Mouse (Mus musculus) monocyte, adult 5-6 weeks (primary cell): ENCODE data around the gene Nr1h2. TPM values are rescaled to one million over a fixed set of nuclear protein-coding genes. Genes with fewer than 3 reads are reported as not detected.

ENCODE experiments used
- ATAC-seq: fragments of 153-309, 156-312 bp; replicated peaks from 2 replicates; pipeline ENCODE4 v1.8.0; 2017; ENCODE audit warnings: mild to moderate bottlenecking; ENCODE audit not compliant: low TSS enrichment, insufficient number of reproducible peaks, severe bottlenecking, poor library complexity, low FRiP score
- total RNA-seq: library from RNA; stranded (forward); fragments of 200-1000, 200-491, 200-594 nt; gene quantifications from 3 replicates; pipeline ENCODE4 v1.2.3, GENCODE M21; 2017

Nr1h2 gene
- total RNA-seq, 1 experiment from 2014 or later, result 243 TPM

GRCm38 (mm10) chr7:44534656-44535441 is 18.9 kb downstream of the Nr1h2 start:
- no peak for ATAC-seq

GRCm38 (mm10) chr7:44534242-44534641 is 19.5 kb downstream of the Nr1h2 start:
- peak; percentile 54 for ATAC-seq

GRCm38 (mm10) chr7:44533746-44534045 is 20.1 kb downstream of the Nr1h2 start:
- no peak for ATAC-seq

- ATAC-seq, result no peak
Observed at GRCm38 (mm10) chr7:44532918-44533745, 20.6 kb downstream of the Nr1h2 start.

GRCm38 (mm10) chr7:44531946-44532732 is 21.6 kb downstream of the Nr1h2 start, which contains the start of gene Spib:
Gene Spib, minus strand, starts transcription at chr7:44532071.
- no peak for ATAC-seq

GRCm38 (mm10) chr7:44531207-44531606 is 22.5 kb downstream of the Nr1h2 start:
- no peak for ATAC-seq

GRCm38 (mm10) chr7:44530507-44530906 is 23.2 kb downstream of the Nr1h2 start:
- no peak for ATAC-seq

GRCm38 (mm10) chr7:44529518-44529917 is 24.2 kb downstream of the Nr1h2 start:
- ATAC-seq, result no peak

- peak; percentile 72 for ATAC-seq
Observed at GRCm38 (mm10) chr7:44527483-44528398, 26.0 kb downstream of the Nr1h2 start.

GRCm38 (mm10) chr7:44526414-44527154 is 27.2 kb downstream of the Nr1h2 start:
- ATAC-seq, result no peak

GRCm38 (mm10) chr7:44525126-44525832 is 28.5 kb downstream of the Nr1h2 start:
- ATAC-seq, result no peak

GRCm38 (mm10) chr7:44524502-44524901 is 29.2 kb downstream of the Nr1h2 start, which contains the start of gene Mybpc2:
Gene Mybpc2, minus strand, starts transcription at chr7:44524656.
- ATAC-seq, result no peak

GRCm38 (mm10) chr7:44523056-44523455 is 30.7 kb downstream of the Nr1h2 start:
- ATAC-seq, result no peak

- 0 out of 2 replicates have a peak, but pooled peaks have one; percentile 23 for ATAC-seq
Observed at GRCm38 (mm10) chr7:44521710-44522109, 32.0 kb downstream of the Nr1h2 start.

- ATAC-seq, result no peak
Observed at GRCm38 (mm10) chr7:44520990-44521389, 32.8 kb downstream of the Nr1h2 start.

- no peak for ATAC-seq
Observed at GRCm38 (mm10) chr7:44519240-44519913, 34.4 kb downstream of the Nr1h2 start.
